Mouse (Mus musculus) kidney, adult 2 months (tissue): ENCODE data around the gene Odc1.

Experiments
- CTCF ChIP-seq: fragments of 200-500 bp; conservative IDR thresholded peaks from 2 replicates; pipeline ENCODE4 v1.5.1; 2011; ENCODE audit warnings: low read depth, mild to moderate bottlenecking, control low read depth, low read length, moderate library complexity, mixed read lengths; ENCODE audit not compliant: insufficient read depth, insufficient read length
- POLR2A ChIP-seq: fragments of 200-500 bp; IDR thresholded peaks from one replicate; pipeline ENCODE4 v1.6.1; 2011; ENCODE audit warnings: low read depth, low read length, control low read depth

- TF ChIP-seq CTCF = no peak
- no peak for TF ChIP-seq POLR2A
These were observed 24.0 kb downstream of the Odc1 start for GRCm38 (mm10) chr12:17568564-17568963.
